Mouse (Mus musculus) MEL-GATA-1-ER (cell line): ENCODE data around the gene Baiap2l1.
A peak's percentile ranks its signal among the peaks of the same experiment; 100 is the strongest.

ENCODE experiments used
- DNase-seq: peaks from one replicate; pipeline ENCODE4 v3.0.0-alpha.2; 2012; ENCODE audit warnings: low read depth; ENCODE audit errors: extremely low read depth

The Baiap2l1 gene

GRCm38 (mm10) chr5:144258131-144258611 lies 99.7 kb downstream of the Baiap2l1 start:
- DNase-seq, result no peak

GRCm38 (mm10) chr5:144257451-144258110 lies 100.3 kb downstream of the Baiap2l1 start:
- no peak for DNase-seq

GRCm38 (mm10) chr5:144256888-144257287 lies 101.0 kb downstream of the Baiap2l1 start:
- no peak for DNase-seq

GRCm38 (mm10) chr5:144256541-144256870 lies 101.4 kb downstream of the Baiap2l1 start:
- DNase-seq, result no peak

- no peak for DNase-seq
Observed at GRCm38 (mm10) chr5:144255632-144256540, 102.0 kb downstream of the Baiap2l1 start.

- peak; percentile 64 for DNase-seq
Observed at GRCm38 (mm10) chr5:144254811-144255631, 102.9 kb downstream of the Baiap2l1 start.

- peak; percentile 47 for DNase-seq
Observed at GRCm38 (mm10) chr5:144254122-144254810, 103.6 kb downstream of the Baiap2l1 start.

GRCm38 (mm10) chr5:144253212-144253611 lies 104.7 kb downstream of the Baiap2l1 start:
- no peak for DNase-seq

GRCm38 (mm10) chr5:144251876-144252577 lies 105.9 kb downstream of the Baiap2l1 start:
- no peak for DNase-seq

GRCm38 (mm10) chr5:144249871-144250270 lies 108.0 kb downstream of the Baiap2l1 start:
- no peak for DNase-seq

GRCm38 (mm10) chr5:144247906-144248585 lies 109.9 kb downstream of the Baiap2l1 start:
- DNase-seq, result no peak

- no peak for DNase-seq
Observed at GRCm38 (mm10) chr5:144247307-144247706, 110.6 kb downstream of the Baiap2l1 start.

GRCm38 (mm10) chr5:144246669-144247068 lies 111.2 kb downstream of the Baiap2l1 start:
- no peak for DNase-seq

GRCm38 (mm10) chr5:144245592-144245991 lies 112.3 kb downstream of the Baiap2l1 start:
- DNase-seq, result no peak

- no peak for DNase-seq
Observed at GRCm38 (mm10) chr5:144243901-144244487, 113.9 kb downstream of the Baiap2l1 start, which contains the start of gene Bri3. Gene Bri3 (plus strand): TSS chr5:144244437.

GRCm38 (mm10) chr5:144238969-144239368 lies 118.9 kb downstream of the Baiap2l1 start:
- DNase-seq, result no peak

GRCm38 (mm10) chr5:144234714-144235113 lies 123.2 kb downstream of the Baiap2l1 start:
- no peak for DNase-seq

GRCm38 (mm10) chr5:144234222-144234621 lies 123.7 kb downstream of the Baiap2l1 start:
- DNase-seq, result peak; percentile 65

- no peak for DNase-seq
Observed at GRCm38 (mm10) chr5:144232531-144232930, 125.4 kb downstream of the Baiap2l1 start.
